Mouse (Mus musculus) kidney, adult 11 months (tissue): ENCODE measurements around the gene Bex3.

Source experiments
- DNase-seq: peaks from one replicate; pipeline ENCODE4 v3.0.0; 2022

Bex3 gene

DNA sequence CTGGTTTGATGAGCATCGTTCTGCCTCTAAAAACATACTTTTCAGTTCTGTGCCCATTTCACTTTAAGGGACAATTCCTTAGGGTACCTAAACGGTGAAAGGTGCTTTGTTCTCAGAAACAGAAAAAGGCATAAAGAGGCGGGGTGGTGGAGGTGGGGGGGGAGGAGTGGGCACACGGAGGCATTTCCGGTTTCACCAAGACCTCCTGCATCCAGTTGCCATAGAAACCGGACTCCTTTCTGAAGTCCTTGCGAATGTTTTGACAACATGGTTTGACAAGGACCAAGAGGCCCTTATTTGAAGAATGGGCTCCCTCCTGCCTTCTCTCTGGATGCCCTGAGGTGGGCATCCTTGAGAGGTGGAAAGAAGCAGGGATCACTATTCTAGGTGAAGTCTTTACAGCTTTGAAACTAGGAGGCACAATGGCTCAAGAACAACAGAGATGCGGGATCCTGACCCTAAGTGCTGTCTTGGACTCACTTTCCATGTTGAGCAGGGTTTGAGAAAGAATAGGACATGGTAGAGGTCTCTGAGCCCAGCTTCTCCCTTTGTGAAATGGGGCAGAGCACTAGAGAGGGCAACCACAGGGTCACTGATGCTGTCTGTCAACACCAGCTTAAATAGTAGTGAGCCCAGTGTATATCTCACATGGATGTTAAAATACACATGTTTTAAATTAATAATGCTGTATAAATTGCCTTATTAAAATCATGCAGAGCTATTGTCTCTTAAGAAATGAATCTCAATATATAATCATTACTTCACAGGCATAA lies 43.9 kb downstream of the Bex3 start:
- no peak for DNase-seq

- DNase-seq = no peak
These were observed 49.9 kb downstream of the Bex3 start for GRCm38 (mm10) chrX:136319953-136320352.
